Mouse (Mus musculus): Measurements from ENCODE around the gene Itpr3.

Gene Itpr3

DNA sequence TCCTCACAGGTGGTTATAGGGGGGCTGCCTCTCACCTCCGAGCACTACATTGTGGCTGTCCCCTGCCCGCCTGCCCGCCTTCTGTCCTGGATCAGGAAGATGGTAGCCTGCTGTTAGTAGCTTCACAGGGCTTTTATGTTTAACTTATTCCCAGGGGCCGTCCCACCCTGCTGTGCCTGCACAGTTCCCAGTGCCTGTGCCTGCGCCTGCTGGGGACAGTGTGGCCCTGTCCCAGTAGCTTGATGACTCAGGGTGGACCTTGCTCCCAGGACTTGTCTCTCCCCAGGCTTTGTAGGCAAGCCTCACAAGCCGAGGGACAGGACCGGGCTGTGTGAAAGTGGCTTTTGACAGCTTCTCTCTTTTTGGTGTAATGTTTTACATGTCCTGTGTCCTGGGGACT, 64.7 kb downstream of the Itpr3 start:
- DNase-seq: no peak

DNA sequence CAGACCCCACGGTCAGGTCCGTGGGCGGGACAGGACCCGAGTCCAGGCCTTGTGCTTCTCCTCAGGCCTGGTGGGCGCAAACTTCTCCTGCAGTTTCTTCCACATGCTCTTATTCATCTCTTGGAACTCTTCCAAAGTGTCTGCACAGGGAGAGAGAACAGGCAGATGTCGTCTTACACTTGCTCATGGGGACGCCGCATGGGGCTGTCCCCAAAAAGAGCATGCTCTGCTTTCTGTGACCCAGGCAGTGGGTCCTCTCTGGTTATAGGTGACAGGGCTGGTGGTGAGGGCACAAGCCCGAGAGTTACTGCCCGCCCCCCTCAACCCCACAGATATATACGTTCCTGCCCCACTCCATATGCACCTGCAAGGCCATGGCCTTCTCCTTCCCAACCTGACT, 65.6 kb downstream of the Itpr3 start:
- DNase-seq: no peak

DNA sequence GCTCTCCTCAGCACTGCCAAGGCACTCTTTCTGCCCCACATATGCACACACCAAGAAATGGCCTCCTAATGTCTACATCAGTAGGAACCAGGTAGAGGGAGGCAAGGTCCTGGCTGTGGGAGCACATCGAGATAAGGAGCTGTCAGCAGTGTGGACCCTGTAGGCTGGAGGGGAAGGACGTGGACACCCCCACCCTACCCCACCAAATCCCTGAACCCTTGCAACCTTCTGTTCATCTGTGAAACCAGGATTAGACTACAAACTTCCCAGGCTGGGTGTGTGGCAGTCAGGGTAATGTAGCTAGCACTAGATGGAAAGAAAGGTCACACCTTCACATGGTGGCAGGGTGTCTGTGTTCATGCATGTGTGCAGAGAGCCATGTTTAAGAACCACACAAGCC, 66.0 kb downstream of the Itpr3 start:
- DNase-seq: no peak

DNA sequence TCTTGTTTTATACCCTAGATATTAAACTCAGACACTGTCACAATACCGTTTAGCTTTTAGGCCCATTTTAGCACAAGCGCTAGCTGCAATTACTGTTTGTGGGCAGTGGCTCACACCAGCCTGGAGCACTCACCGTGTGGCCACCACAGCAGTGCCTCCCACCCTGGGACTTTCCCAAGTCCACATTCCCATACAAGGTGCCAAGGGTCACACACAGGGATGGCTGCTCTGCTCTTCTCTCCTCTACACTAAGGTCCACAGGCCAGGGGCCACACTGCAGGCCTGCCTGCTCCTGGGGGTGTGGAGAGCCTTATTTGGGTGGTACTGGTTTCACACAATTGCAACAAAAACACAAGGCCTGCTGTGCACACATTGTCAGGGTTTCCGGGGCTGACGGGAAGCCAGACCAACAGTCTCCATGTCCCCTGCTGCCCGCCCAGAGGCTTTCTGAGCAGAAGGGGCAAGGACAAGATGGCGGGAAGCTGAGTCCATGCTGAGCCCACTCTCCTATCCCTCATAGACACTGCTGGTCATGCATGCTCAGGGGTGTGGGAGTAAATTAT, 66.8 kb downstream of the Itpr3 start:
- DNase-seq: no peak

DNA sequence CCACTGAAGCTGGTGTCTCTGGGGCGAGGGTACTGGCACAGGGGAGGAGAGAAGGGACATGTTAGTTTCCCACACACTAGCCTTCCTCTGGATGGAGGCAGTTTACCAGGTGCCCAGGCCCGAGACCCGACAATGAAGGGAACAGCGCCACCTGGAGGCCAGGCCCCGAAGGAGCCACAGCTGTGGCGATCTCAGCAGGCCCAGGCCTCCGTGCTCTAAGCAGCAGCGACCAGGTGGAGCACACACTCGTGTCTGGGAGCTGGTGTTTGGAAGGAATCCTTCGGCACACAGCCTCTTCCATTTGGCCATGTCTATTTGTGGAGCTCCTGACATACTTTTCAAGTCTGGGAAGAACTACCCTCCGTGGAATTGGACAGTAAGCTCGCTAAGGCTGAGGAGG, 68.1 kb downstream of the Itpr3 start:
- peak; percentile 74 for DNase-seq

DNA sequence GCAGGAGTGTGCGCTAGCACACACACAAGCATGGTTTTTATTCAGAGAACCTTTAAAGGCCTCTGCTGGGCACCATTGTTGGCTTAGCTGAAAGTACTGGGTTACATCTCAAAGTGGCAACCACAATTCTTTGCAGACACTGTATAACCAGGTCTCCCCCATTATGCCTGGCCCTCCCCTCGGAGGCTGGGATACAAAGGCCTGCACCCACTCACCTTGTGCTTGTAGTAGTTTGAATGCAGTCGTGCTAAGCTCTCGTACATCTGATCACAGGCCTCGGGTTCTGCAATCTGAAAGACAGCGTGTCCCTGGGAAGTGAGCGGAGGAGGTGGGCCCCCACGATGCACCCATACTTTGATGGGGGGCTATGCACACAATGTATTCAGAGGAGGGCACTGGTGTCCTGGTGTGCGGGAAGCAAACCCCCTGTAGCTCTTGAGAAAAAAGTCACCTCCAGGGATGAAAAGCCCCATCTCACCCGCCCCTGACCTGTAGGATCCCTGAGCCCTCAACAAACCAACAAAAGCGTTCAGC, 68.6 kb downstream of the Itpr3 start:
- no peak for DNase-seq

DNA sequence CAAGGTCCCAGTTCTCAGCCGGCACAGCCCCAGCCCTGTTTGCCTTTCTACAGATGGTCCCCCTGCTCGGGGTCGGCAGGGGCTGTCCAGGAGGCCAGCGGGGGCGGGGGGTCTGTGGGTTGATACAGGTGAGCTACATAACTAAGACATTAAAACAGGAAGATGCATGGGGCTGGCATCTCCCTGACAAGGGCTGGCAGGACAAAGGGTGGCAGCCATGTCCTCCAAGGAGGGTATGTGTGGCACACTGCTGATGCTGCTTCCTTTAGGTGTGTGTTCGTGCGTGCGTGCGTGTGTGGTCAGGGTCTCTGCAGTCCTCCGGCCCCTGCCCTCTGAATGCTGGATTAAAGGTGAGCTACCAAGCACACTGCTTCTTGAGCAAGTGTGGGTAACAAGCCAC, 69.9 kb downstream of the Itpr3 start:
- no peak for DNase-seq

DNA sequence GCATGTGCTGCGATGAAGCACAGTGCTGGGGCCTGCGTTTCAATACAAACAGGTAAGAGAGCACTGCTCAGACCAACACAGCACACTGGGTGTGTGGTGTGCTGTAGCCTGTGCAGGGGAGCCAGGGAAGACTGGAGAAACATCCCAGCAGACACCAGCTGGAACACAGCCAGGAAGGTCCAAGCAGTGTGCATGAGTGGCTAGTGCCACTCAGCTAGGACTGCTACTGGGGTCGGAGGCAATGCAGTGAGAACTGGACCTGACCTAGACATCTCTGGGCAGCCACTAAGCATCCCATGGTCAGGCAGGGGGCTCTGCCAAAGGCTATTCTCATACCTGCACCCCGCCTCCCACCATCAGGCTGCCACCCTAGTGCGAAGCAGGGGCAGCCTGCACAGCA, 71.1 kb downstream of the Itpr3 start:
- DNase-seq: no peak

DNA sequence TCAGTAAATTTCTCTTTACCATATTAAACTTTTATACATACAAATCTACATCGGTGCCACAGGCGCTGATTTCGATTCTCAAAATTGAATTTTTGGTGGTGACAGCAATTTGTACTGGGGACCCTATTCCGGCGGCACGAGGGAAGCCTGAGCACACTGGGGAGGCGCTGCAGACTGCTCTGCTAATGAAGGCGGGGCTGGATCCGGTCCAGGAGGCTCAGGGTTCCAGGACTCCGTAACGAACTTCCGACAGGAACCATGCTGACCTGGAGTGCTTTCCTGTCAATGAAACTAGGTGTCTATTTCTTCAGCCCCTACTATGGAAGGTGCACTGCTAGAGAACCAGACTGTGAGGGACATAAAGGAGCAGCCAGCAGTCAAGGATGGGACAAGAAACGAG, 72.2 kb downstream of the Itpr3 start:
- peak; percentile 48 for DNase-seq

DNA sequence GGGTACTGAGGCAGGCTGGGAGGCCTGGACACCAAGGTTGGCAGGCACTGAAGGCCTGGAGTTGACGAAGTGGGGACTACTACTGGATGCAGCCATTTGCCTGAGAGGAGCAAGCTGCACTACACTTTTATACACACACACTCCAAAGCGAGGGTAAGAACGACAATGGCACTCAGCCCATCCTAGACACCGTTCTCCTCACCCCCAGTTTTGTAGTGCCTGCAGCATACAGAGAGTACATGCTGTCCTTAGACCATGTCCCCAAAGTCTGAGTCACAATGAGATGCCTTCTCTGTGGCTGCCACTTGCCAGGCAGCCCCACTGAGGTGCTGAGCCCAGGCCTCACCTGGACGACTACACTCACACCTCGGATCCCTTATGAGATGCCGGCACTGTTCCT, 72.7 kb downstream of the Itpr3 start:
- DNase-seq: no peak

DNA sequence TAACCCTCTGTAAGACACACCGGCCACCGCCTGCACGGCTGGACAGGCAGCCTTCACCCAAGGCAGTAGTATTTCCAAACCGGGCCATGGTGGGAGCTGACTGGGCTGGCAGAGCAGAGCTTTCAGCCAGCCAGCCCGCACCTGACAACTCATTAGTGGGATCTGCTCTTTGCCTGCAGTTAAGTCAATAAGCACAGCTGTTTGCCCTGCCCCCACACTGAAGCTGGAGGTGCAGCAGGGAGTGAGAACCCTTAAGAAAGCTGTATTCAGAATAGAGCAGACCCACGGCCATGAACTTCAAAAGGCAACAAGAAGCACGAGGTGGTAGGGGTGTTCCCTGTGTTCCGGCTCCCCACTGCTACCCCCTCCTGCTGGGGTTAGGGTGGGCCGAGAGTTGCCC, 73.1 kb downstream of the Itpr3 start:
- no peak for DNase-seq

DNA sequence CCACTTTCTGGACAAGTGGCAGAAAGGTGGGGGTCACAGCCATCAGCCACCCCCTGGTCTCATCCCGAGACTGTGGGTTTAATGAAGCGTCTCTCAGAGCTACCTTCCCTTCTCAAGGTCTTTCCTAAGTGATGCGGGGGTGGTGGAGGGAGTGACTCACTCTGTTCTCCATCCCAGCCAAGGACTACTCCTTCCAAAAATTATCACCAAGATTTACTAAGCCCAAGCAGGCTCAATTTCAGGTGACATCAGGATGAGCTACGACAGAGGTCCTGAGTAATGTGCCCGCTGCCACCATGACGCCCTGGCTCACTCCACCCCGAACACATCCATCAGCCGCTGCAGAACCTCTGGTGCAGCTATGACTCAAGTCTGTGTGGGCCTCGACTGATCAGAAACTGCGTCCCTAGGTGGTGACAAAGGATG, 74.1 kb downstream of the Itpr3 start:
- no peak for DNase-seq

DNA sequence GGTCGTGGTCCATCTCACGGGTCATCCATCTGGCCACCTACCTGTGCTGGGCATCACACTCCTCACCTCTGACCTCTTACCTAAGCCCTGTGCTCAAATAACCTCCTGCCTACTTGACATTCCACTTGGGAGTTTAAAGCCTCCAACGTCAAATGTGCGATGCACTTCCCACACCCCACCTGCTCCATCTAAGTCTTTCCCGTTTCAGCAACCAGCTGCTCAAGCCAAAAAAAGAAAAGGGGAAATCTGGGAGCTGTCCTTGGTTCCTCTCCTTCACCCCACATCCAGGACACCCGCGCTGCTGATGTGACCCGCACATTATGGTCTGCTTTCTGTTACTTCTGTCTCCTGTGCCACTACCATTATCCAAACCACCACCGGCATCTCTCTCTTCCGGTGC, 75.1 kb downstream of the Itpr3 start:
- no peak for DNase-seq

DNA sequence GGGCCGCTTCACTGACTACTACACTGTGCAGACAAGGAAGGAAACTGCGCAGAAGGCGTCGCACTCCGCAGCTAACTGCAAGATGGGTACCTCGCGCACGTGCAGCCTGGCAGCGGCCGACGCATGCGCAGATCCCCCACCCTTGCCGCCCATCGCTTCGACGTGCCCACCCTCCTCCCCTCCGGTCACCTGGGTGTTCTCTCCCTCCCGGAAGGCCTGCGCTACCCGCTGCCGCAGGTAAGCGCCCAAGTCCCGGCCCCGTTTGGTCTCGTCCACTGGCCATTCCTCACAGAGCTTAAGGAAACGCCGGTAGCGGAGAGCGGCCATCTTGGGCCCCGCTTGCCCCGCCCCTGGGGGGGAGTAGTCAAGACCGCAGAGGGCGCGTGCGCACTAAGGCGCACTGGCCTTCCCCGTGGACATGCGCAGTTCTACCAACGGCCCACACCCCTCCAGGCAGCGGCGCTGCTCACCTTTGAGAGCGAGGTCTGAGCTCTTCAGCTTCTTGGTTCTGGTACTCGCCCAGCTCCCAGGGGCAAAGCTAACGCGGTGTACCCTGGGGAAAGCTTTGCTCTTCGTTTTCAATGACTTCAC, 76.5 kb downstream of the Itpr3 start, which contains the start of gene Uqcc2:
Uqcc2 (minus strand) TSS at position 366 of the 591 bp plus-strand sequence.
- peak; percentile 98 for DNase-seq

DNA sequence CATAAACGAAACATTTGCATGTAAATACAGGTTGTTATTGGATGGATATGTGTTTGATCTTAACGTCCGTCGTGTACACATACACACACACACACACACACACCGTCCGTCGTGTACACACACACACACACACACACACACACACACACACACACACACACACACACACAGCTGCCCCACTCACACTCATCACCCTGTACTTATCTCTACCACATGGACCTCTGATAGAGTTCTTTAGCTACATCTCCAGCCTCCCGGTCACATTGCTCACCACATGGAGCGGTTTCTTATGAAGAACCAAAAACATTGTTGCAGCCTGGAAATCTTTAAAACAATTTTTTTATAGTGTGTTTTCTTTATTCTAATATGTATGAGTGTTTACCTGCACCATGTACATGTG, 77.1 kb downstream of the Itpr3 start:
- DNase-seq: no peak

DNA sequence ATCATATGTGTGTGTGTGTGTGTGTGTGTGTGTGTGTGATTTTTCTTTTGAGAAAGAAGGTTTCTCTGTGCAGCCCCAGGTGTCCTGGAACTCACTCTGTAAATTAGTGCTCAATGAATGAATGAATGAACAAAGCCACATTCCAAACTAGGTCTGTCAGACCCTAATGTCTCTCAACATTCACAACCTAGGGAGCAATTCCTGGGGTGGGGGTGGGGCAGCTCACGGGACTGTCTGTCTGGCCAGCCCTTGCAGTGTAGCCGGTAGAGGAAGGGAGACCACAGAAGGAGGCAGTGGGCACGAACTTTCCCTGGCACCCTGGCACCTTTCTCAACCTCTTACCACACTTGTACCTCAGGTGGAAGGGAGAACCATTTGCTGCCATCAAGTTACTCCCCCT, 77.6 kb downstream of the Itpr3 start:
- DNase-seq: no peak

DNA sequence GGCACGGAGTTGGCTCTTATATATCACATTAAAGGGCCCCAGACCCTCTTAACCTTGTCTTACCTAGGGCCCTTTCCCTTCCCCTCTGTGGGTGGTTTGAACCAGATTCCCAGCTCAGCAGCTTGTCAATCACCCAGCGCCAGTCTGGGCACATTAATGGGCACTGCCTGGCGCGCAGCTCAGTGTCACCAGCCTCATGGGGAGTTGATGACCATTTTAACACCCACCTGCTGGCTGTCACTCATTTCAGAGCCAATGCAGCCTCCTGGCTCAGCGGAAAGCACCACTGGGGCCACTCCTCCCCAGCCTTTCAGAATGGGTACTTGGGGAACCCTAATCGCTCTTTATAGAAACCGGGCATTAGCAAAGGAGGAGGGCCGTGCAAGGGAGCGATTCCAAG, 81.3 kb downstream of the Itpr3 start:
- DNase-seq: no peak

DNA sequence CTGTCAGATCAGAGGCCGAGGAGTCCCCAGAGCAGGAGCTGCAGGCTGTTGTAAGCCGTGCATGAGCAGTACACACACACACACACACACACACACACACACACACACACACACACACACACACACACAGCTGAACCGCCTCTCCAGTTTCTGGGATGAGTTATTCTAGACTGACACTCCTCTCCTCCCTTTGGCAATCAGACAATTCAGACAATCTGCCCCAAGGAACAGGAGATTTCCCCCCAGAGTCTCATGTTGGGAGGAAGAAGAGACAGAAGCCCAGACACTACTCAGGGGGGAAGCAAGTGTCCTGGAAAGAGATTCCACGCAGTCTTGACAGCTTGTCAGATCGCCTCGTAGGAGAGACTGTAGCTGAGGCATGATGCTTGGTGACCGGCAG, 82.2 kb downstream of the Itpr3 start:
- no peak for DNase-seq

DNA sequence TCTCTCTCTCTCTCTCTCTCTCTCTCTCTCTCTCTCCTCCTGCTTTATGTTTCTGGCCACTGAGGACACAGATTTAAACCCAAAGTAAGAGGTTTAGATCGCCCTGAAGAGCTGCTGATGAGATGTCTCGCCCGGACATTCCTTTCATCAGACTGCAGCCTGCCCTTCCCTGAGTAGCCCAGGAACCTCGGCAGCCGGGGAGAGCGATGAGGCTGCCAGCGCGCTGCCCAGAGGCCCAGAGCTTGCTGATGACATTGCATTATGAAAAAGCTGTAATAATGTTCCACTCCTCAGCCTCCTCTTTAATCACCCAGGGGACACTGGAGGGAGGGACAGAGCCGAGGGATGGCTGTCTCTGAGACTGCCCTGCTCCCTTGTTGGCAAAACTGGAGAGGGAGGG, 83.2 kb downstream of the Itpr3 start:
- no peak for DNase-seq

DNA sequence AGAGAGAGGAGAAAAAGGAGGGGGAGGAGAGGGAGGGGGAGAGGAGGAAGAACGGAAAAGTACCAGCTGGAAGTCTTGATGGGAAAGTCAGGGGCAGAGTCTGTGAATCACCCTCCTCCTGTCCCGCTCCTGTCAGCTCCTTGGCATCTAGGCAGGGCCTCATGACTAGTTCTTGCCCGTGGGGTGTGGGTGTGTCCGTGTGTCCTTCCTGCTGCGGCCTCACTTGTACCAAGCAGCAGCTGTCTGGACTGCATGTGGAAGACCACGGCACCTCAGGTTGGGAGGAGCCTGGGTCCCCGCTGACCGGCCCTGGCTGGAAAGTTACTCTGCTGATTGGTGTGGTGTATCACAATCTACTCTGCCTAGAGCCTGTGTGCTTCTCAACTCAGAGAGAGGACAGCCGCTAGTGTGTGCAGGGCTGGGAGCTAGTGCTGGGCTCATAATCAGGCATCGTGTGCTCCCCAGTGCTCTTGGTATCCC, 84.9 kb downstream of the Itpr3 start:
- DNase-seq: no peak

DNA sequence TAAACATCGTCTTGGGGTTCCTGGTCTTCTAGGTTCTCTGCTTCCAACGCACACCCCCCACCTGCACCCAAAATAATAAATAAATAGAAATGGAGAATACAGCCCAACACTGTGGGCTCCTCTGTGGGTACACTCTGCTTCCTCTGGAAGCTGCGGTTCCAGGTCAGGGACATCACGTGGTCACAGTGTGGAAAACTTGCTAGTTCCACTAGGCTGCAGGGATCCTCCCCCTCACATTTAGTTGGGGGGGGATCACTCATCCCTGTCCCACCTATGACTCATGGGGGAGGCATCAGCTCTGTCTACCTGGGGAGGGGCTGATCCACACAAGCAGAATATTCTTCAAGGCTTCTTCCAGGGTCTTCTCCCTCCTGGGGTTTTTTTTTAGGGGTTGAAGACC, 87.0 kb downstream of the Itpr3 start:
- DNase-seq: no peak

DNA sequence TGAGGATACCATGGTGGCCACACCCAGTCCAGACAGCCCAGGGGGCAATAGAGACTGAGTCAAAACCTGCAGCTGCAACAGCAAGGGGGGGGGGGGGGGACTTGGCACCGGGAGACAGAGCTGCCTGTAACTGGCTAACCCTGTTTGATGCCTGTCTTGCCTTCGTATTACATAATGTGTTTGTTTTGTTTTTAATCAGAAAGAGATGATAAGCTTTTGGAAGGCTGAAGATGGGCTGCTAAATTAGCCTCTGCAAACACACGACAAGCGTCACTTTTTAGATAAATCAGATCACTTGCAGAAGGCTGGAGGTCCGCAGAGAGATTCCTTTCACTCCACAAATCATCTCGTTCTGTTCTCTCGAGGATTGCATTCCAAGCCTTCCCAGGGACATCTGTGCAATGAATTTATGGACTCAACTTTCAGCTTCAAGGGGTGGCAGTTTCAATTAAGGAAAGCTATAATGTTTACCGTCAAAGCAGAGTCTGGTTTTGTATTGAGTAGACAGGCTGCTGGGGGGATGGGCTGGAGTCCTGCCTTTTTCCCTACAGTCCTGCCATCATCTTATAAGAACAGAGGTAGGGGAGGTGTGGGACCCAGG, 89.3 kb downstream of the Itpr3 start:
- no peak for DNase-seq

DNA sequence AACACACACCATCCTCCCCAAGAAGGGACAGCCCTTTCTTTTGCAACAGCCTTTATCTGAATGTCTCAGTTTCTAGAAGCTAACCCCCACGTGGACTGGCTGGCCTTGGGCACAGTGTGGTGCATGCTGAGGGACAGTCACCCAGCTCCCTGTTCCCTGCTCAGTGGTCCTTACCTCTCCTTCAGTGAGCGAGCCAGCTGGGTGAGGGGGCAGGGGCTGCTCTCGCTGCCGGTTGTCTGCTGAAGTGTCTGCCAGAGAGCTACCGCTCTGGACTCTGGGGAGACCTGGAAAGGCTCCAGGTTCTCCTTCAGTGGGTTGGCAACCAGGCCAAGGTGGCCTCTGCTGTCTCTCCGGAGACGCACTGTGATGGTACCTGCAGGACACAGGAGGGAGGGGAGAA, 93.8 kb downstream of the Itpr3 start:
- DNase-seq: no peak

DNA sequence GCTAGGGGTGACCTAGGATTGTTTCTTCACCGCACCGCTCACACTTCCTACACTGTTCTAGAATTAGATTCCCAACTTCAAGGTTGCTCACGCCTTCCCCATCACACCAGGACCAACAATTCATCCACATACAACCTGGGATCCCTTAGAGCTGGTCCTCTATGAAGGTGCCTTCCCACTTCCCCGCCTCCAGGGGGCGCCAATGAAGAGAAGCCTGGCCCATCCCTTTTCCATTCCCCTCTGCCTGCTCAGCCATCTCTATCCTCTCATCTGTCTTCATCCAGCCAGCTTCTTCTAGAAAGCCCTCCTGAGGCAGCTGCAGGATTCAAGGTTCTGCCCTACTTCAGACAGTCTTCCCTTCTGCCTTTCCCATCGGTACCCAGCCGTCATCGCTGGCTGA, 94.3 kb downstream of the Itpr3 start:
- no peak for DNase-seq

Measured in right cerebral cortex, postnatal 4 days (tissue).